Mouse (Mus musculus) neutrophil, adult 59 days (primary cell): ENCODE data around the gene Aldh1a1. TPM values are rescaled to one million over a fixed set of nuclear protein-coding genes. Genes with fewer than 3 reads are reported as not detected.

Experiments
- total RNA-seq, 2 experiments: library from RNA; stranded (reverse); gene quantifications; 1 replicate in 1 of 2; 2 replicates in 1 of 2; pipeline ENCODE4 v1.2.4; 2023

Gene Aldh1a1
- 10 to 100 TPM in 1 of 2 experiments, 1 to 10 TPM in 1; 2.6 to 10.8 TPM for total RNA-seq

DNA sequence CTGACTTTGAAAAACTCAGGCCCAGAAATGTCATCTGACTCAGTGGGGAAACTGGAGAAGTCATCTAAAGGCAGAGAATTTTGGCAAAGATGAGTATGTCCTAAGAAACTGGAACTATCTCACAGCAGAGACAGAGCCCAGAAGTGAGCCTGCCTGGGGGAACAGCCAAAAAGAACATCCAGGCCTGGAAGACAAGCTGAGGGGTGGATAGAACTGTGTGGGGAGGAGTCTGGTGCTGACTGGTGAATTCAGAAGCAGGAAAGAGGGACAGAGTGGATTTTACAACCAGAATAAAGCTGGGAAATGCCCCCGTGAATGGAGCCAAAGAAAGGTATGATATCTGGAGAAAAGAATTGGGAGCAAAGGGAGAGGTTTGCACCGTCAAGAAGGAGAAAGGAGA is at the start of gene Aldh1a1:
Gene Aldh1a1, plus strand, starts transcription at position 225 of the 400 bp plus-strand sequence.

Other genes starting within 250 kb of the Aldh1a1 start
- gene Anxa1, start 101.8 kb upstream of the Aldh1a1 start, total RNA-seq, result 1,000 to 10,000 TPM; 2,812 to 3,652 TPM
- gene Aldh1a7, start 234.8 kb downstream of the Aldh1a1 start, total RNA-seq, result under 1 TPM in 1 of 2 experiments, not detected in 1; 0.67 TPM